11 mouse cellular contexts compared by ENCODE assay signal in genomic region chr16:70868241-70868640, GRCm38 (mm10).
DNase-seq lines count a peak whose midpoint lies in the region; TF ChIP-seq lines count a peak whose summit lies in the region.
"Had no signal": no experiment of that assay in that cellular context is flagged by ENCODE, and none has a peak within 500 bp of the region (broad histone marks: within the 10 kb centered on the region; RNA-seq: fewer than 3 reads in every experiment).

No protein-coding gene starts in this region.

- 46% methylated on average over 2 of the region's 2 CpGs for WGBS in cerebellum, adult 2 months

- no peak overlapping the region for H3K4me3 ChIP-seq in gastrocnemius, adult 2 months
- no peak overlapping the region for H3K4me3 ChIP-seq in cerebellum, adult 2 months (replicated peaks; ENCODE audit: insufficient read depth, low read depth, low read length)
- H3K4me3 ChIP-seq: limb, embryonic 13.5 days; lung, embryonic 15.5 days had no signal

- no peak for DNase-seq in gastrocnemius, adult 2 months
- no peak for DNase-seq in gastrocnemius, postnatal 25 days
- peak; percentile 11 to 22 for DNase-seq in left cerebral cortex, adult 18-20 months (ENCODE audit: low spot score in 2 of 2)
- DNase-seq in left cerebral cortex, postnatal 36 days (ENCODE audit: low spot score in 2 of 2), result no peak
- DNase-seq in Muller cell, postnatal 12 days (ENCODE audit: inconsistent ontology term), result peak; percentile 5
- DNase-seq in left cerebral cortex, postnatal 25 days (ENCODE audit: low spot score in 2 of 2), result peak; percentile 17 to 72
- no peak for DNase-seq in cerebellum, adult 2 months
- DNase-seq: adrenal gland, postnatal 25 days; cerebellum, adult 9-11 months had no signal

- TF ChIP-seq CTCF in gastrocnemius, adult 2 months (IDR thresholded peaks at IDR 0.05), result 0 out of 2 replicates have a peak, but pooled peaks have one; percentile 3
- TF ChIP-seq CTCF in cerebellum, adult 2 months (IDR thresholded peaks at IDR 0.05; ENCODE audit: borderline replicate concordance, insufficient read depth, low read depth, low read length), result no peak

- no peaks in the 10 kb centered on the region for H3K4me1 ChIP-seq in cerebellum, adult 2 months (ENCODE audit: control insufficient read depth, insufficient read depth, low read length)
- H3K4me1 ChIP-seq: limb, embryonic 13.5 days; lung, embryonic 15.5 days had no signal

- no peak for TF ChIP-seq POLR2A in cerebellum, adult 2 months (IDR thresholded peaks at IDR 0.05; ENCODE audit: borderline replicate concordance, insufficient read depth, low read length)

- H3K27ac ChIP-seq in gastrocnemius, adult 2 months, result no peak overlapping the region
- H3K27ac ChIP-seq in cerebellum, adult 2 months (ENCODE audit: insufficient read depth, low read length), result no peak overlapping the region
- H3K27ac ChIP-seq: limb, embryonic 13.5 days; lung, embryonic 15.5 days had no signal

- H3K27me3 ChIP-seq in cerebellum, adult 2 months (ENCODE audit: control insufficient read depth, insufficient read depth, low read length), result no peaks in the 10 kb centered on the region
- H3K27me3 ChIP-seq: limb, embryonic 13.5 days; lung, embryonic 15.5 days had no signal

- intact Hi-C loops in gastrocnemius, adult 2 months (cut with DNase I), result no loop called here
- intact Hi-C loops in left cerebral cortex, postnatal 36 days (cut with DNase I), result no loop called here
- intact Hi-C loops in left cerebral cortex, postnatal 25 days (cut with DNase I), result no loop called here

Comparison
In these comparisons a context has a peak if more than half of its experiments do, and no peak if none do; other contexts are left out.
1. DNase-seq: peak in left cerebral cortex, adult 18-20 months (2 of 2), Muller cell, postnatal 12 days (single experiment) and left cerebral cortex, postnatal 25 days (2 of 2); none in gastrocnemius, adult 2 months (single experiment), gastrocnemius, postnatal 25 days (single experiment), left cerebral cortex, postnatal 36 days (0 of 2) and cerebellum, adult 2 months (0 of 2).